Mouse (Mus musculus) pancreas, adult 10 weeks (tissue): ENCODE data around the gene Trnau1ap. TPM values are rescaled to one million over a fixed set of nuclear protein-coding genes. Genes with fewer than 3 reads are reported as not detected.

Experiments
- polyA plus RNA-seq: library from polyadenylated mRNA; stranded (reverse); fragments of 350-450 nt; fragmentation: Illumina TruSeq; extraction: RNeasy Lipid Tissue Mini Kit (QIAGEN cat#74804); gene quantifications from one replicate; pipeline ENCODE4 v1.2.3, GENCODE M21; 2015; ENCODE audit warnings: low read depth, low replicate concordance; ENCODE audit not compliant: insufficient read depth

Gene Trnau1ap
- 18.5 TPM for polyA plus RNA-seq

DNA sequence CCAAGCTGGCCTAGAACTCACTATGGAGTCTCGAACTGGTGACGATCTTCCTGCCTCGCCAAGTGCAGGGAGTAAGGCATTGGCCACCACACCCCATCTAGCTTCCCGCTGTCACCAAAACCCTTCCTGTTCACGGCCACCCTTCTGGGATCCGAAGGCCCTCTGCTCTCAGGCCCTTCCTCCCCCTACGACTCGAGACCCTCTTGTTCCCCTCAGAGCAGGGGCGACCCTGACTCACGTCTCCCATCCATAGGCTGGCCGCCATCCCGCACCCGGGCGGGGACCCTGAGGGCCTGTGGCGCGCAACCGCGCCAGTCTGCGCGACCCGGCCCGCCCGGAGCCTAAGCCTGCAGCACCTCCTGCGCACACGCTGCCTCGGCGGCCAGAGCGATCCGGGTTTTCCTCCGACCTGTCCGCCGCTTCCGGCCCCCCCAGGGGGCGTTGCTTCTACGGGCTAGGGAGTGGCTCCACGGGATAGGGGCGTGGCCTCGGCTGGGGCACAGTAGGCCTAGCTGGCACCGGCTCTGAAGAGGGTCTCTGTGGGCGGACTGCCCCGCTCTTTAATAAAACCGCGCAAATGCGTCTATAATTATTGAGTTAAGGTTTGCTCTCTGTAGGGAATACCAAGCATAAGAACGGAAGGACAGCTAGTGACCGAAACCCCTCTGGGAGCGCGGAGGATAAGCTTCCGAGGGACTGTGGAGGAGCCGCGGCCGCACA is at the start of gene Trnau1ap:
Gene Trnau1ap (minus strand): TSS at position 424 of the 720 bp plus-strand sequence.

DNA sequence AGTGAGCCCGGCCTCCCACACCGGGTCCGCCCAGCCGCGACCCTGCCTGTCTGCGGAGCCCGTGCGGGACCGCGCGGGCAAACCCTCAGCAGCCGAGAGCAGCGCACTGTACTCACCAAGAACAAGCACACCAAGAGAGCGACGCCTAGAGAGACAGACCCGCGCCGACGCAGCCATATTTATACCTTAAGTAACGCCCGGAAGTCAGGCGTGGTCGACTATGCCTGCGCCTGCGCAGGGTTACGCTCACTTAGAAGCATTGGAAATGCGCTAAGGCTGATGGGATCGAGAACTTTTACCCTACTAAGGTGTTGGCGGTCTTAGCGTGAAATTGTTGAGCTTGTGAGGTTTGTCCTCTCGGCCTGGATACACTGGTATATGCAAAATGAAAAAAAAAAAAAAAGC is 24.1 kb upstream of the Trnau1ap start, which contains the start of gene Rcc1:
Gene Rcc1 (minus strand): TSS at position 125 of the 405 bp plus-strand sequence.

DNA sequence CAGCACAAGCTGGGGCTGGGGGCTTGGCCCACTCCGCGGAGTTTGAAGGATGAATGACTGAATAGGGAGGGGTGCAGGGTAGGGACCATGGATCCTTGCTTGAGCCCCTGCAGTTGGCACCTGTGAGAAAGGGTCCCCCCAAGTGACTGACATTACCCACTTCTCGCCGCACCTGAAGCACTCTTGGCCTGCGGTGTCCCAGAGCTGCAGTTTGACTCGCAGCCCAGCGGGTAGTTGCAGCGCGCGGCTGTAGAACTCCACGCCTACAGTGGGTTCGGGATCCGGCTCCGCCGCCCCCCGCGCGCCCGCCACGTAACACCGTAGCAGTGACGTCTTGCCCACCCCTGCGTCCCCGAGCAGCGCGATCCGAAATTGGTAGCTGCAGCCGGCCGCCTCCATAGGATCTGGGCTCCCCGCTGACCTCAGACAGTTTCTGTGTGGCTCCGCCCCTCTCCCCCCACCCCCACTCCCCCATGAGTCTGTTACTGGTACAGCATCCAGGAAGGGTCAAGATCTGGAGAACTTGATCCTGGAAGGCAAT is 26.3 kb downstream of the Trnau1ap start, which contains the start of gene Rab42:
Gene Rab42 (minus strand): TSS at position 447 of the 541 bp plus-strand sequence.

DNA sequence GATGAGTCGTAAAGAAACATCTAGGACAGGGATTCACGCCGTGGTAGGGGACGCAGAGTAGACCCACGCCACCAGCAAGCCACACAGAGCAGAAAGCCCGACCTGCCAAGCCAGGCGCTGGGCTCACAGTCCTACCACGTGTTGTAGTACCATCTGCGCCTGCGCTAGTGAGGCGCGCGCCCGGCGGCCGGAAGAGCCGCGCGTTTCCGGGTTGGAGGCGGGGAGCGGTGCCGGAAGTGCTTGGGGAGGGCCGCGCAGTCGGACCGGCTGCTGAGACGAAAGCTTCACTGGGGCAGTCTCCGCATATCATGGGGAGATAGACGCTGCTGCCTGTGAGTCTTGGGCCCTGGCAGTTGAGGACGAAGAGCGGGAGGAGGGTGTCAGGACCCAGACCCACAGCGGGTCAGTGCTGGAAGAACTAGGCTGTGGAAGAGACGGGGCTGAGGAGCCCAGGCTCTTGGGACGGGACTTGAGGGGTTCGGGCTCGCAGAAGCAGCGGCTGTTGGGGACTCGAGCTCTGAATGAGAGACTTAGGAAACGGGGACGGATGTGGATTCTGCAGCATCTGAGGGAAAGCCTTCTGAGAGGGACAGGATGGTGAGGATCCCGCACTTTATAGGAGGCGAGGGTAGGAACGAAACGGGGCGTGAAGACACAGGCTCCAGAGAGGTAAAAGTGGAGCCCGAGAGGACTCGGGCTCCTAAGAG is 55.0 kb downstream of the Trnau1ap start, which contains the start of gene Taf12:
Gene Taf12 (plus strand): TSS at position 220 of the 707 bp plus-strand sequence.

Other genes starting within 250 kb of the Trnau1ap start
- gene Oprd1, start 185.1 kb downstream of the Trnau1ap start, polyA plus RNA-seq: not detected
- 4.1 TPM for gene Ythdf2, start 117.2 kb downstream of the Trnau1ap start, polyA plus RNA-seq
- gene Gmeb1, start 67.9 kb downstream of the Trnau1ap start, polyA plus RNA-seq: 1.8 TPM
- 6.4 TPM for gene Taf12, start 55.2 kb downstream of the Trnau1ap start, polyA plus RNA-seq
- not detected for gene Rab42, start 26.2 kb downstream of the Trnau1ap start, polyA plus RNA-seq
- gene Rcc1, start 24.1 kb upstream of the Trnau1ap start, polyA plus RNA-seq: 2.1 TPM
- 4.2 TPM for gene Phactr4, start 93.0 kb upstream of the Trnau1ap start, polyA plus RNA-seq
- 0.83 TPM for gene Med18, start 134.4 kb upstream of the Trnau1ap start, polyA plus RNA-seq
- 2.7 TPM for gene Sesn2, start 181.0 kb upstream of the Trnau1ap start, polyA plus RNA-seq
- gene Atpif1, start 204.1 kb upstream of the Trnau1ap start, polyA plus RNA-seq: 63.2 TPM
- gene Dnajc8, start 206.0 kb upstream of the Trnau1ap start, polyA plus RNA-seq: 25.6 TPM
- 1.2 TPM for gene Ptafr, start 234.5 kb upstream of the Trnau1ap start, polyA plus RNA-seq